Mouse (Mus musculus): Measurements from ENCODE around the gene Haus6.

- TF ChIP-seq CTCF (IDR thresholded peaks at IDR 0.05; ENCODE audit: low read depth, low read length) = no peak
- TF ChIP-seq POLR2A (IDR thresholded peaks at IDR 0.05; ENCODE audit: extremely low read depth, insufficient read depth, low read length) = no peak
Measured at GRCm38 (mm10) chr4:86611524-86612288, at the start of gene Haus6.
